Mouse (Mus musculus): ENCODE measurements around the gene E130208F15Rik. TPM values are rescaled to one million over a fixed set of nuclear protein-coding genes. Genes with fewer than 3 reads are reported as not detected.
A peak's percentile ranks its signal among the peaks of the same experiment; 100 is the strongest.

E130208F15Rik gene
- total and polyA plus RNA-seq, 2 experiments from 2014 or later: 0.05 TPM; not detected in 1

DNA sequence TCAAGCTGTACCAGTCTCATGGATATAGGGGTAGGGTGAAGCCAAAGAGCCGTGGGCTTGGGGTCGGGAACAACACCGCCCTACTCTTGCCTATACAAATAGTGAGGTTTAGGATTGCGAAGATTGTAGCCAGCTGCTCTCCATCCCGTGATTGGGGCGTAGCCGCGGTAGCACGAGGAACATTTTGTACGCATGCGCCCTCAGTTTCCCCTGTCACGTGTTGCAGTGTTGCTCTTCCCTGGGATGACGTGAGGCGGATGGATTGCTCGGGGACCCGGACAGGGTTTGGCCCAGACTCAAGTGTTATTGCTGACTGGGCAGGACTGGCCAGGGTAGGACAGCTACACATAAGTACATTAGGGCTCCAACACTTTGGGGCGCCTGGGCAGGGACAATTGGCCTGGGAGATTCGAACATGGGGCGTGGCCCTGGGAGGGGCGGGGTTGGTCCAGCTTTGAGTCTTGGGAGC, 40.8 kb upstream of the E130208F15Rik start:
- under 1% methylated on average over 20 of the region's 20 CpGs for WGBS
- peak; percentile 89 for ATAC-seq (ENCODE audit: low FRiP score)
- Histone ChIP-seq H3K27me3 (ENCODE audit: insufficient read depth, low read length) (no peaks in the 10 kb centered on the region), H3K9me3 (ENCODE audit: low read length) (no peaks in the 10 kb centered on the region), H3K27ac (ENCODE audit: low read depth, low read length) (peak overlapping the region; percentile 98), H3K4me1 (ENCODE audit: insufficient read depth, low read length) (0 out of 2 replicates have a peak, but pooled peaks cover 2% of the 10 kb centered on the region), H3K9ac (replicated peaks; ENCODE audit: low read length, poor library complexity, severe bottlenecking) (peak overlapping the region; percentile 61), H3K36me3 (ENCODE audit: insufficient read depth, low read length) (no peaks in the 10 kb centered on the region), H3K4me2 (ENCODE audit: low read depth, low read length, poor library complexity, severe bottlenecking) (peak overlapping the region; percentile 91), H3K4me3 (ENCODE audit: low read depth, low read length) (peak overlapping the region; percentile 65)
- TF ChIP-seq CTCF (IDR thresholded peaks at IDR 0.05): no peak
- peak; percentile 96 for DNase-seq (ENCODE audit: low spot score)

DNA sequence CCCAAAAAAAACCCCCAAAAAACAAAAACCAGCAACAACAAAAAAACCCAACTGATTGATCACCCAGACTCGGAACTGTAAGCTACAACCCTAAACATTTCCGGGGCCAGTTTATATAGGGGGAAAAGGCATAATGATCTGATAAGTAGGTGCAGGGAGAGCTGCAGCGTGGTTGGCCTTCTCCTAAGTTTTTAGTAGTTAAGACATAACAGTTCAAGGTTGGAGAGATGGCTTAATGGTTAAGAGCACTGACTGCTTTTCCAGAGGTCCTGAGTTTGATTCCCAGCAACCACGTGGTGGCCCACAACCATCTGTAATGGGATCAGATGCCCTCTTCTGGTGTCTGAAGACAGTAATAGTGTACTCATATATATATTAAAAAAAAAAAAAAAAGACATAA, 40.0 kb upstream of the E130208F15Rik start:
- Histone ChIP-seq H3K36me3 (ENCODE audit: insufficient read depth, low read length) (no peaks in the 10 kb centered on the region), H3K4me1 (ENCODE audit: insufficient read depth, low read length) (0 out of 2 replicates have a peak, but pooled peaks cover 2% of the 10 kb centered on the region), H3K4me3 (ENCODE audit: low read depth, low read length) (peak overlapping the region; percentile 65; the same call in 1 of the 2 replicates), H3K4me2 (ENCODE audit: low read depth, low read length, poor library complexity, severe bottlenecking) (peak overlapping the region; percentile 91; the same call in 1 of the 2 replicates), H3K27me3 (ENCODE audit: insufficient read depth, low read length) (no peaks in the 10 kb centered on the region), H3K9me3 (ENCODE audit: low read length) (no peaks in the 10 kb centered on the region), H3K27ac (ENCODE audit: low read depth, low read length) (peak overlapping the region; percentile 98), H3K9ac (replicated peaks; ENCODE audit: low read length, poor library complexity, severe bottlenecking) (no peak overlapping the region)
- 78% methylated on average over 4 of the region's 4 CpGs for WGBS
- no peak for TF ChIP-seq CTCF (IDR thresholded peaks at IDR 0.05)
- ATAC-seq (ENCODE audit: low FRiP score): no peak
- no peak for DNase-seq (ENCODE audit: low spot score)

GRCm38 (mm10) chr7:30282740-30283139, 38.8 kb upstream of the E130208F15Rik start:
- Histone ChIP-seq H3K4me1 (ENCODE audit: insufficient read depth, low read length) (0 out of 2 replicates have a peak, but pooled peaks cover 2% of the 10 kb centered on the region), H3K9ac (replicated peaks; ENCODE audit: low read length, poor library complexity, severe bottlenecking) (no peak overlapping the region), H3K4me2 (ENCODE audit: low read depth, low read length, poor library complexity, severe bottlenecking) (no peak overlapping the region), H3K9me3 (ENCODE audit: low read length) (no peaks in the 10 kb centered on the region), H3K27me3 (ENCODE audit: insufficient read depth, low read length) (no peaks in the 10 kb centered on the region), H3K27ac (ENCODE audit: low read depth, low read length) (no peak overlapping the region), H3K4me3 (ENCODE audit: low read depth, low read length) (no peak overlapping the region), H3K36me3 (ENCODE audit: insufficient read depth, low read length) (no peaks in the 10 kb centered on the region)
- TF ChIP-seq CTCF (IDR thresholded peaks at IDR 0.05): no peak
- 81% methylated on average over 7 of the region's 7 CpGs for WGBS
- no peak for DNase-seq (ENCODE audit: low spot score)
- no peak for ATAC-seq (ENCODE audit: low FRiP score)

DNA sequence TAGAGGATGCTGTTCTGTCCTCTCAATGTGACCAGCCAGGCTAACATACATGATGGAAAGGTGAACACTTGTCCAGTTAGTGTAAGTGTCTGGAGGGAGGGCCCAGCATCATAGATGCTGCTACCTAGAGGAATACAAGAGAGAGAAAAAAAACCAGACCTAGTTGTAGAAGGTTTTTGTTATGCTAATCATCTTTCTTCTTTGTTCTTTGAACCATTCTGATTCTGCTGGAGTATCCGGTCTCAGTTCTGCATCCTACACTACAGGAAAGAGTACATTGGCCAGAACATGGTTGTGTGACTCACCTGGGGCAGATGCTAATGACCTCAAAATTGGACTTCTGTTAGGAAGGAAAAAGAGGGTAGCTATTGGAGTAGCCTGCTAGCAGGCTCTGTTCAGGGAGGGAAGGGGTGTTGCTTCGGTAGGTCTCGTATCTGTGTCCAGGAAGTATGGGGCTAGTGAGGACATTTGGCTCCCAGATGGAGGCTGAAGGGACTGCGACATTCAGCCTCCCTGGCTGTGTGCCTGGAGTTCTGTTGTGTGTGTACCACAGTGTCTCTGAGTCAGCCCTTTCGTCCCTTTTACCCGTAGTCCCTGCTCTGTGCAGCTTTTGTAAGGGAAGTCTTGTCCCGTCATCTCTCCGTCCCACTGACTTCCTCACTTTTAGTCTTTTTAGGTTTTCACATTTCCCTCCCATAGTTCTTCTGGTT, 34.7 kb upstream of the E130208F15Rik start:
- H3K27me3 ChIP-seq (ENCODE audit: insufficient read depth, low read length): no peaks in the 10 kb centered on the region
- no peak for ATAC-seq (ENCODE audit: low FRiP score)
- DNase-seq (ENCODE audit: low spot score): peak; percentile 54
- TF ChIP-seq CTCF (IDR thresholded peaks at IDR 0.05): no peak
- no peaks in the 10 kb centered on the region for H3K9me3 ChIP-seq (ENCODE audit: low read length)
- H3K36me3 ChIP-seq (ENCODE audit: insufficient read depth, low read length): no peaks in the 10 kb centered on the region
- no peaks in the 10 kb centered on the region for H3K4me1 ChIP-seq (ENCODE audit: insufficient read depth, low read length)
- no peak overlapping the region for H3K27ac ChIP-seq (ENCODE audit: low read depth, low read length)
- no peak overlapping the region for H3K4me3 ChIP-seq (ENCODE audit: low read depth, low read length)
- no peak overlapping the region for H3K9ac ChIP-seq (replicated peaks; ENCODE audit: low read length, poor library complexity, severe bottlenecking)
- WGBS: 51% methylated on average over 8 of the region's 8 CpGs
- no peak overlapping the region for H3K4me2 ChIP-seq (ENCODE audit: low read depth, low read length, poor library complexity, severe bottlenecking)

- TF ChIP-seq CTCF (IDR thresholded peaks at IDR 0.05): no peak
- Histone ChIP-seq H3K9me3 (ENCODE audit: low read length) (no peaks in the 10 kb centered on the region), H3K27me3 (ENCODE audit: insufficient read depth, low read length) (no peaks in the 10 kb centered on the region), H3K27ac (ENCODE audit: low read depth, low read length) (no peak overlapping the region), H3K4me1 (ENCODE audit: insufficient read depth, low read length) (peaks cover 4% of the 10 kb centered on the region; the same call in 1 of the 2 replicates), H3K4me2 (ENCODE audit: low read depth, low read length, poor library complexity, severe bottlenecking) (no peak overlapping the region), H3K4me3 (ENCODE audit: low read depth, low read length) (no peak overlapping the region), H3K36me3 (ENCODE audit: insufficient read depth, low read length) (no peaks in the 10 kb centered on the region), H3K9ac (replicated peaks; ENCODE audit: low read length, poor library complexity, severe bottlenecking) (no peak overlapping the region)
- WGBS: 70% methylated on average over 6 of the region's 6 CpGs
- no peak for ATAC-seq (ENCODE audit: low FRiP score)
- DNase-seq (ENCODE audit: low spot score): no peak
Measured at GRCm38 (mm10) chr7:30288046-30288445, 33.5 kb upstream of the E130208F15Rik start.

DNA sequence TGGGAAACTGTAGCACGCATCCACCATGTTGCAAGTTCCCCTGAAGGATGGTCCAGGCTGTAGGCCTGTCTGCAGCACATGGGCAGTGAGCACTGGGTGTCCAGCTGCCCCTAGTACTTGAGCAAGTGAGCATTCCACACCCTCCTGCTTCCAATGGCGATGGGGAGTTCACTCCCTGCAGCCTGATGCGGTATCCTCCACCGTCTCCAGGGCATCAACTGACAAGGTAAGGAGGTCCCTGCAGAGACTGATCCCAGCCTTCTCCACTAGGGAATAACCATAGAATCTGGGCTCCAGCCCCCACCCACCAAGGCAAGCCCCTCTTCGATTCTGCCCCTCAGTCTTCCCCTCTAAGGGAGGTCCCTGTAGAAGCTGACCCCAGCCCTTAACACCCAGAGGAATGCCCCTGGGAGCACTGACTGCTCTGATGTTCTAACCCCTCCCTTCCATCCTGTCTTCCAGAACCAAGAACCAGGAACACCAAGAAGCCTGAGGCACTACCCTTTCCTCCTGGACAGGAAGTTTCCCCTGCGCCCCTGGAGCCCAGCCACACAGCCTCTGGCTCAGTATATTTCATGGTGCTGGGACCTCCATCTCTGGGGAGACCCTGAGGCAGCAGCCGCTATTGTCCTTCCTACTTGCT, 32.3 kb upstream of the E130208F15Rik start:
- Histone ChIP-seq H3K4me1 (ENCODE audit: insufficient read depth, low read length) (peaks cover 10% of the 10 kb centered on the region; the same call in 1 of the 2 replicates), H3K4me3 (ENCODE audit: low read depth, low read length) (no peak overlapping the region), H3K9ac (replicated peaks; ENCODE audit: low read length, poor library complexity, severe bottlenecking) (no peak overlapping the region), H3K27me3 (ENCODE audit: insufficient read depth, low read length) (no peaks in the 10 kb centered on the region), H3K36me3 (ENCODE audit: insufficient read depth, low read length) (no peaks in the 10 kb centered on the region), H3K4me2 (ENCODE audit: low read depth, low read length, poor library complexity, severe bottlenecking) (no peak overlapping the region), H3K27ac (ENCODE audit: low read depth, low read length) (no peak overlapping the region), H3K9me3 (ENCODE audit: low read length) (no peaks in the 10 kb centered on the region)
- no peak for TF ChIP-seq CTCF (IDR thresholded peaks at IDR 0.05)
- WGBS: 74% methylated on average over 7 of the region's 7 CpGs
- ATAC-seq (ENCODE audit: low FRiP score) (no peak), DNase-seq (ENCODE audit: low spot score) (no peak)
